Mouse (Mus musculus): ENCODE results near the gene Dnah11. TPM values are rescaled to one million over a fixed set of nuclear protein-coding genes. Genes with fewer than 3 reads are reported as not detected.

Gene Dnah11
- polyA plus RNA-seq, 1 experiment from 2014 or later: 0.19 TPM

DNA sequence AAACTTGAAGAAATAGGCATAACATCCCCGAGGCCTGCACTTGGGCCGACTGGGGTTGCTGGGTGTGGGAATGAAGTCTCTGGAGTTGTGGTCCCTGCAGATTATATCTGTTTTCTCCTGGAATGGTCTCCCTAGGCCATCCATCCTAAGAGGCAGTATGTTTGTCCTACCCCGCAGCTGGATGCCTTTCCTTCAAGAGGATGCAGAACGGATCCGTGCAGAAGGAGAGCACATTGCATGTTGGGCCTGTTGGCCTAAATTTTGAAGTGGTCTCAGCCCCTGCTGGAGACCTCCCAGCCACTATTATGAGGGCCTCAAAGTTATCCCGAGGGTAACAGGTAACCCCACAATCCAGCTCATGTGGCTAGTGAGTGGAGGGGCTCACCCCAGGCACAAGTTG is 350.2 kb downstream of the Dnah11 start:
- Histone ChIP-seq H3K36me3 (ENCODE audit: control insufficient read depth, insufficient read depth, low read length) (no peaks in the 10 kb centered on the region), H3K4me2 (ENCODE audit: low read length) (no peak overlapping the region), H3K4me1 (ENCODE audit: control insufficient read depth, insufficient read depth, low read length) (no peaks in the 10 kb centered on the region; the same call in 1 of the 2 replicates), H3K9me3 (replicated peaks; ENCODE audit: control insufficient read depth, low read length, poor library complexity, severe bottlenecking) (no peaks in the 10 kb centered on the region), H3K9ac (ENCODE audit: low read depth, low read length) (no peak overlapping the region), H3K4me3 (ENCODE audit: low read depth, low read length) (no peak overlapping the region), H3K27me3 (ENCODE audit: control insufficient read depth, insufficient read depth, low read depth, low read length) (no peaks in the 10 kb centered on the region), H3K27ac (ENCODE audit: low read length) (no peak overlapping the region)
- WGBS: 97% methylated on average over 6 of the region's 6 CpGs
- no peak for ATAC-seq

DNA sequence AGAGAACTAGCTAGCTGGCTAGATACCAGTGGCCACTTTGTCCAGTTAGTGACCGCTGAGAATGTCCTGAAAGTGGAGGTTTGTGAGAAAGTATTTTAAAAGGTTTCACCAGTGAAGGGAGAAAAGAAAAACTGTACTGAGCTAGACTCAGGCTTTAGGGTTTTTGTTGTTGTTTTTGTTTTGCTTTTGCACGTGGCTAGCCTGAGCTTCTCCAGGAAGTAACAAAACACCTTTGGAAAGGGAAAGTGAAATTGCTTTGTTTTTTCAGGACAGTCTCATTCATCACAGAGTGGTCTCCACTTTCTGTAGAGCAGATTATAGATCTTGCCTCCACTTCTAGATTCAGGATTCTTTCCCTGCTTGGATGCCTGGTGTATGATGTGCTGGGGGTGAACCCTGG is 353.9 kb downstream of the Dnah11 start:
- H3K9me3 ChIP-seq (replicated peaks; ENCODE audit: control insufficient read depth, low read length, poor library complexity, severe bottlenecking): no peaks in the 10 kb centered on the region
- WGBS: 23% methylated on average over 2 of the region's 2 CpGs
- no peaks in the 10 kb centered on the region for H3K4me1 ChIP-seq (ENCODE audit: control insufficient read depth, insufficient read depth, low read length)
- no peak overlapping the region for H3K27ac ChIP-seq (ENCODE audit: low read length)
- H3K4me2 ChIP-seq (ENCODE audit: low read length): no peak overlapping the region
- no peak for ATAC-seq
- H3K9ac ChIP-seq (ENCODE audit: low read depth, low read length): no peak overlapping the region
- no peaks in the 10 kb centered on the region for H3K27me3 ChIP-seq (ENCODE audit: control insufficient read depth, insufficient read depth, low read depth, low read length)
- H3K36me3 ChIP-seq (ENCODE audit: control insufficient read depth, insufficient read depth, low read length): no peaks in the 10 kb centered on the region
- H3K4me3 ChIP-seq (ENCODE audit: low read depth, low read length): no peak overlapping the region

DNA sequence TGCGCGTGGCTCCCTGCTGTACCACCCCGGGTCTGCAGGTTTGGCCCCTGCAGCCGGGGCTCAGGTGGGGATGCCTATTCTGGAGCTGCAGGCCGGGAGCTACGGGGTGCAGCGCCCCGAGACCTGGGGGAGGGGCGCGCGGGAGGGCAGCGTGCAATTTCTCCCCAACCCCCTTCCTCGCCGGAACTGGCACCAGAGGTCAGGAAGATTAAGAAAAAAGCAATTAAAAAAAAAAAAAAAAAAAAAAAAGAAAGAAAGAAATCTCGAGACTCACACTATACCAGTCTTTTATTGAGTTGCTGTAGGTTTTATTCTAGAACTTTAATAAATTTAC is 354.8 kb downstream of the Dnah11 start:
- under 1% methylated on average over 15 of the region's 15 CpGs for WGBS

DNA sequence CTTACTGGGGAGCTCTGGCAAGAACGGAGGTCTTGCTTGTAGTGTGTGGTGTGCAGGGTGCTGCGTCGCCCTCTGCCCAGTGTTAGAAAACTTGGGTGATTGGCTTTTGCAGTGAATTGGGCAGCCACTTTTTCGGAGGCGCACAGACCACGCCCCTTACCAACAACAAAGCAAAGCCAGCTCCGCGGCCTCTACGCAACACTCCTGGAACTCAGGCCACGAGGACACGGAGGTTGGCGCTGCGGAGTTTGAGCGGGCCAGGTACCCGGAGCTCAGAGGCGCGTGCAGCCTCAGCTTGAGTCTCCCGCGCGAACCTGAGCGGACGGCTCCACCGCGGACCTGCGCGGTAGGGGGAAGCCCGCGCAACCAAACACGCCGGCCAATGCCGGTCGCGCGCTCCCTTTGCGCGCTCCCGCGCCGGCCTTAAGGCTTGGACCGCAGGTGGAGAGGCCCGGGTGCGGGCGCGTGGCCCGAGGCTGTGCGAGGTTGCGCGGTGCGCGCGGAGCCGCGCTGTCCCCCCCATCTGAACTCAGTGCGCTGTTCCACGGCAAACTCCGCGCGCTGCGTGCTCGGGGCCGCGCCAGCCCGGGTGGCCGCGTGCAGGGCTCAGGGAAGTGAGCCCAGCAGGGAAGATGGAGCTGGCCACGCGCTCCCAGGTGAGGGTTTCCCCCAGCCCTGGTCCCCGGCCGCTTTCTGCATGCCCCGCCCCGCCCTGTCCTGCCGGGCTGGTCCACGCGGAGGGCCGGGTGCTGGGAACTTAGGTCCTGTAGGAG is 355.4 kb downstream of the Dnah11 start:
- under 1% methylated on average over 75 of the region's 75 CpGs for WGBS
- Histone ChIP-seq H3K27me3 (ENCODE audit: control insufficient read depth, insufficient read depth, low read depth, low read length) (no peaks in the 10 kb centered on the region), H3K9ac (ENCODE audit: low read depth, low read length) (peak overlapping the region; percentile 82), H3K36me3 (ENCODE audit: control insufficient read depth, insufficient read depth, low read length) (no peaks in the 10 kb centered on the region), H3K4me3 (ENCODE audit: low read depth, low read length) (peak overlapping the region; percentile 84), H3K4me1 (ENCODE audit: control insufficient read depth, insufficient read depth, low read length) (no peaks in the 10 kb centered on the region), H3K4me2 (ENCODE audit: low read length) (peak overlapping the region; percentile 100), H3K9me3 (replicated peaks; ENCODE audit: control insufficient read depth, low read length, poor library complexity, severe bottlenecking) (no peaks in the 10 kb centered on the region), H3K27ac (ENCODE audit: low read length) (no peak overlapping the region)
- peak; percentile 96 for ATAC-seq

More for the DNA sequence above, 354.8 kb downstream of the Dnah11 start:
- H3K4me2 ChIP-seq (ENCODE audit: low read length): peak overlapping the region; percentile 100
- H3K9ac ChIP-seq (ENCODE audit: low read depth, low read length): peak overlapping the region; percentile 82
- no peaks in the 10 kb centered on the region for H3K4me1 ChIP-seq (ENCODE audit: control insufficient read depth, insufficient read depth, low read length)
- H3K4me3 ChIP-seq (ENCODE audit: low read depth, low read length): peak overlapping the region; percentile 84
- H3K9me3 ChIP-seq (replicated peaks; ENCODE audit: control insufficient read depth, low read length, poor library complexity, severe bottlenecking): no peaks in the 10 kb centered on the region
- no peak overlapping the region for H3K27ac ChIP-seq (ENCODE audit: low read length)
- H3K36me3 ChIP-seq (ENCODE audit: control insufficient read depth, insufficient read depth, low read length): no peaks in the 10 kb centered on the region
- ATAC-seq: no peak
- no peaks in the 10 kb centered on the region for H3K27me3 ChIP-seq (ENCODE audit: control insufficient read depth, insufficient read depth, low read depth, low read length)

DNA sequence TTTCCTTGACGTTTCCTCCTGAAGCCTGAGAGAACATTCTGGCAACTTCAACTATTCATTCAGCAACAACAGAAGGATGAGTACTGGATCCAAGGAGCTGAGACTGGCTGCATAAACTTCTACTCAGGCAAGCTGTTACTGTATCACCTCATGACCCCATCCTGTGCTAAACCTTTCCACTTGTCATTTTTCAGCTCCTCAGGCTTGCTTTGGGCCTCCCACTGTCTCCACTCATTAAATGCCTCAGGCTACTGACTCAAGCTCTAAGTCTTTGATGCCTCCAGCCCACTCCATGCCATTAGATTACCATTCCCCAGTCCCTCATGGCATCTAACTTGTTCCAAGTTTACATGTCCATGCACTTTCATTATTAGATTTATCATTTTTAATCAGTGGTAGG is 356.2 kb downstream of the Dnah11 start:
- Histone ChIP-seq H3K4me3 (ENCODE audit: low read depth, low read length) (no peak overlapping the region), H3K36me3 (ENCODE audit: control insufficient read depth, insufficient read depth, low read length) (no peaks in the 10 kb centered on the region), H3K9ac (ENCODE audit: low read depth, low read length) (no peak overlapping the region), H3K27ac (ENCODE audit: low read length) (no peak overlapping the region), H3K27me3 (ENCODE audit: control insufficient read depth, insufficient read depth, low read depth, low read length) (no peaks in the 10 kb centered on the region), H3K4me1 (ENCODE audit: control insufficient read depth, insufficient read depth, low read length) (no peaks in the 10 kb centered on the region), H3K4me2 (ENCODE audit: low read length) (no peak overlapping the region), H3K9me3 (replicated peaks; ENCODE audit: control insufficient read depth, low read length, poor library complexity, severe bottlenecking) (no peaks in the 10 kb centered on the region)
- 89% methylated on average over 1 of the region's 1 CpGs for WGBS
- ATAC-seq: no peak

DNA sequence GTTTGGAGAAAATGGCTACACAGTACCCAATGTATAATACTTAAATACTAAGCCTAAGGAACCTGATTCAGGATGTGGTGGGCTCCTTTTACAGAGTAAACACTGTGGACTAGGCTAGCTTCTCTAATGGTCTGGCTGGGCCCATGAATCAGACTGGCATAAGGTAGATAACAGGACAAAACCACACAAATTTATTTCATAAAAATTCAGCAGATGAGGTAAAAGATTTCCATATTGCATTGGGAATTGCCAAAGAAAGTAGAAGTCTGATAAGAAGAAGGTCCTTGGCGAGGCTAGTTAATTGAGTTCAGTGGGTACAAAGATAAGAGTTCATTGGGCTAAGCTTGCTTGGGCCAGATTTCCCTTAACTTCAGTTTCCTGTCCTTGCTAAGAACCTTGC is 358.1 kb downstream of the Dnah11 start:
- H3K4me3 ChIP-seq (ENCODE audit: low read depth, low read length): no peak overlapping the region
- no peak overlapping the region for H3K27ac ChIP-seq (ENCODE audit: low read length)
- H3K9me3 ChIP-seq (replicated peaks; ENCODE audit: control insufficient read depth, low read length, poor library complexity, severe bottlenecking): no peaks in the 10 kb centered on the region
- H3K9ac ChIP-seq (ENCODE audit: low read depth, low read length): no peak overlapping the region
- ATAC-seq: no peak
- no peaks in the 10 kb centered on the region for H3K27me3 ChIP-seq (ENCODE audit: control insufficient read depth, insufficient read depth, low read depth, low read length)
- H3K4me1 ChIP-seq (ENCODE audit: control insufficient read depth, insufficient read depth, low read length): no peaks in the 10 kb centered on the region
- no peaks in the 10 kb centered on the region for H3K36me3 ChIP-seq (ENCODE audit: control insufficient read depth, insufficient read depth, low read length)
- WGBS: 90% methylated on average over 1 of the region's 1 CpGs
- H3K4me2 ChIP-seq (ENCODE audit: low read length): no peak overlapping the region

DNA sequence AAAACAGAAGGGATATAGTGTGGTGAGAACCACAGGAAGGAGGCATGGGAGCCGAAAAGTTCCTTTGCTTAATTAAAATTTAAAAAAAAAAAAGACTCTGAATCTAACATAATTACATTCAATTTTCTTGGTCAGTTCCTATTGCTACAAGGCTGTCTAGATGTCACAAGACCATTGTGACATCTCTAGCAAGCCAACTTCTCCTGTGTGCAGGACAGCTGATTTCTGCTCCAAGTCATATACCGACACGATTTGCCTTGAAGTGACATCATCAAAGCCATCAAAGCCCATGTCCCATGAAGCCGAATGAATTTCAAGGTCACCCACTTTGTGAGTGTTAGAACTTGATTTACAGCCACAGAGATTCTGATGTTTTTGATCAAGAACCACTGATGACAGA is 361.5 kb downstream of the Dnah11 start:
- no peak for ATAC-seq
- WGBS: 87% methylated on average over 4 of the region's 4 CpGs
- no peaks in the 10 kb centered on the region for H3K36me3 ChIP-seq (ENCODE audit: control insufficient read depth, insufficient read depth, low read length)
- no peak overlapping the region for H3K4me2 ChIP-seq (ENCODE audit: low read length)
- H3K9me3 ChIP-seq (replicated peaks; ENCODE audit: control insufficient read depth, low read length, poor library complexity, severe bottlenecking): no peaks in the 10 kb centered on the region
- no peak overlapping the region for H3K4me3 ChIP-seq (ENCODE audit: low read depth, low read length)
- H3K27me3 ChIP-seq (ENCODE audit: control insufficient read depth, insufficient read depth, low read depth, low read length): no peaks in the 10 kb centered on the region
- H3K4me1 ChIP-seq (ENCODE audit: control insufficient read depth, insufficient read depth, low read length): no peaks in the 10 kb centered on the region
- no peak overlapping the region for H3K9ac ChIP-seq (ENCODE audit: low read depth, low read length)
- no peak overlapping the region for H3K27ac ChIP-seq (ENCODE audit: low read length)

DNA sequence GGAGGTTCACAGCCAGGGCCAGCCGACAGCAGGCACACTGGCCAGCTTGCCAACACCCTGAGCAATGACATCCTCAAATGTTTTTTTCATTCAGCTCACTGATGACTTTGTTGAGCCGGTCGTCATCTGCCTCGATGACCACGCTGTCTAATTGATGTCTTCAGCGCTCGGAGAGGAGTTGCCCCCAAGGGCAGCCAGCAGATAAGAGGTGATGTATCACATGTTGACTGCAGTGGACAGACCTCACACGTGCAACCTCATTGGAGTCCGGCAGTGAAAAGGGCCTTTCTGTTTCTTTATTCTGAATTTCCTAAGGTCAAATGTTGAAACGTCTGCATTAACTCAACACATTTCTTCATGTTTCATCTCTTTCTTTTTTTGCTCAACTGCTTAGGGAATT is 363.5 kb downstream of the Dnah11 start:
- H3K4me3 ChIP-seq (ENCODE audit: low read depth, low read length): no peak overlapping the region

DNA sequence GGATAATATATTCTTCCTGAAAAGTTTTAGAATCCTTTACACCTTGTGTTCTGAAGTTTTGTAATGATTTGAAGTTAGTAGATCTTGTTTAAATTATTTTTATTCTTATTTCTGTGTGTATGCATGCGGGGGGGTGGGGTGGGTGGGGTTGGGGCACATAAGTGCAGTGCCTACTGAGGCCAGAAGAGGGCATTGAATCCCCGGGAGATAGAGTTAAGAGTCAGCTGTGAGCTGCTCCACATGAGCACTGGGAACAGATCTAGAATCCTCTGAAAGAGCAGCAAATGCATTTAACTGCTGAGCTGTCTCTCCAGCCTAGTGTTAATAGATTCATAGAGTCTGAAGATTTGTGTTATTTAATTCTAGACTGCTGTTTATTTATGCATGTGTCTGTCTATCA is 364.2 kb downstream of the Dnah11 start:
- Histone ChIP-seq H3K27ac (ENCODE audit: low read length) (no peak overlapping the region), H3K4me2 (ENCODE audit: low read length) (no peak overlapping the region), H3K4me3 (ENCODE audit: low read depth, low read length) (no peak overlapping the region), H3K9me3 (replicated peaks; ENCODE audit: control insufficient read depth, low read length, poor library complexity, severe bottlenecking) (no peaks in the 10 kb centered on the region), H3K36me3 (ENCODE audit: control insufficient read depth, insufficient read depth, low read length) (no peaks in the 10 kb centered on the region), H3K9ac (ENCODE audit: low read depth, low read length) (no peak overlapping the region), H3K4me1 (ENCODE audit: control insufficient read depth, insufficient read depth, low read length) (no peaks in the 10 kb centered on the region), H3K27me3 (ENCODE audit: control insufficient read depth, insufficient read depth, low read depth, low read length) (no peaks in the 10 kb centered on the region)
- ATAC-seq: no peak
- 81% methylated on average over 2 of the region's 2 CpGs for WGBS

More for the DNA sequence above, 363.5 kb downstream of the Dnah11 start:
- Histone ChIP-seq H3K9ac (ENCODE audit: low read depth, low read length) (no peak overlapping the region), H3K4me2 (ENCODE audit: low read length) (no peak overlapping the region), H3K4me1 (ENCODE audit: control insufficient read depth, insufficient read depth, low read length) (no peaks in the 10 kb centered on the region), H3K27me3 (ENCODE audit: control insufficient read depth, insufficient read depth, low read depth, low read length) (no peaks in the 10 kb centered on the region), H3K9me3 (replicated peaks; ENCODE audit: control insufficient read depth, low read length, poor library complexity, severe bottlenecking) (no peaks in the 10 kb centered on the region), H3K36me3 (ENCODE audit: control insufficient read depth, insufficient read depth, low read length) (no peaks in the 10 kb centered on the region), H3K27ac (ENCODE audit: low read length) (no peak overlapping the region)
- WGBS: 63% methylated on average over 10 of the region's 10 CpGs
- ATAC-seq: no peak

Data from midbrain, embryonic 16.5 days (tissue).